Mouse (Mus musculus) monocyte, adult 2 months (primary cell): ENCODE data around the gene Cdc6.

ENCODE experiments used
- DNase-seq, 2 experiments: peaks; one replicate each; pipeline ENCODE4 v3.0.0; 2022; ENCODE audit warnings: low spot score in 2 of 2, low read depth in 1 of 2

The Cdc6 gene

DNA sequence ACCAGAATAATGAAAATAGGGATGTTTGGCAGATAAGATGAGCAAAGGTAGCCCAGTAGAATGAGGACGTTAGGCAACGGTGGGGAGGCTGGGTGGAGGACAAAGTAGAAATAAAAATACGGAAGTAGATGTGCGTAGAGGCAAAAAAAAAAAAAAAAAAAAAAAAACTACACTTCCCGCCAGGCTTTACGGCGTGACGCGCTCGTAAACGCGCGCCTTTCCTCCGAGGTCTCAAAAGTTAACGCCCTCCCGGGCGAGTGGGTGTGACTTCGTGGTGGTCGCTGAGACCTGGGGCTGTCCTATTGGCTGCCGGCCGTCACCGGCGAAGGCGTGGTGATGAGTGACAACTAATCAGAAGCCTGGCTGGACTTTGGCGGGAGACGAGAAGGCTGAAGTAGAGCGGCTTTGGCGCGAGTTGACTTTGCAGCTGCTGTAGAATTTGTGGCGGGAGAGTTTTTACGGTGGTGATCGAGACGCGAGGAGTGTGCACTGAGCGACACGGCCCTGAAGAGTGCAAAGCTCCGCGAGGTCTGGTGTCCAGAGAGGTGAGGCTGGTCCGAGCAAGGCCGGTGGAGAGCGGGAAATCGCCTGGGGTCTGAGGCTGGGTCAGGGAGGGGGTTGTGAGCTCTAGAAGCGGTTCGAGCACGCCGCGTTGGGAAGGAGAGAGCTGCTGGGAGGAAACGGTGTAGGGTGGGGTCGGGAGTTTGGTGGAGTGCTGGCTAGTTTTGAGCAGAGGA lies at the start of gene Cdc6:
Gene Cdc6, plus strand, starts transcription at position 365 of the 737 bp plus-strand sequence.
- DNase-seq, result peak; percentile 90 to 96

DNA sequence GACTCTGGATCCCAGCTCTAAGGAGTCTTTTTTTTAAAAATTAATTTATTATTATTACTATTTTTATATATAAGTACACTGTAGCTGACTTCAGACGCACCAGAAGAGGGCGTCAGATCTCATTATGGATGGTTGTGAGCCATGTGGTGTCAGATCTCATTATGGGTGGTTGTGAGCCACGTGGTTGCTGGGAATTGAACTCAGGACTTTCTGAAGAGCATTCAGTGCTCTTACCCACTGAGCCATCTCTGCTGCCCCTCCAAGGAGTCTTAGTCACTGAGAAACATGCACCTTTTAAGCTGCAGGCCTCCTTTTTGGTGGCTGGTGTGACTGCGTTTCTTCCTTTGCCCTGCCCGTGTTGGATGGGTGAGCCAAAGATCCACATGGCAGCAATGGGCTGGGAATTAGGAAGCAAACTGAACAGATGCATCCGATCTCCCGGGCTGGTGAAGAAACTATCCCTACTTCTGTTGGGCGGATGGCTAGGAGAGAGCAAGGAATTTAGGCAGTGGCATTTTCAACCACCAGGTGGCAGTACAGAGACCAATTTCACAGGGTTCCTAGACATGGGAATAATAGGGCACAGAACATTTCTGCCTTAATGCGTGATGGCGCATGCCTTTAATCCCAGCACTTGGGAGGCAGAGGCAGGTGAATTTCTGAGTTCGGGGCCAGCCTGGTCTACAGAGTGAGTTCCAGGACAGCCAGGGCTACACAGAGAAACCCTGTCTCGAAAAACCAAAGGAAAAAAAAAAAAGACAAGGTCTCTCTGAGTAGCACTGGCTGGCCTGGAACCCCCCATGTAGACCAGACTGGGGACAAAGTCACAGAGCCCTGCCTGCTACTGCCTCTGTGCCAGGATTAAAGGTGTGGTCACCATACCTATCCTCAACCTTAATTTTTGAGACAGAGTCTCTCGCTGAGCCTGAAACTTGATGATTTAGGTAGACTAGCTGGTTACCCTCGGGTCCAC lies 48.6 kb upstream of the Cdc6 start:
- DNase-seq, result peak; percentile 53 to 73

DNA sequence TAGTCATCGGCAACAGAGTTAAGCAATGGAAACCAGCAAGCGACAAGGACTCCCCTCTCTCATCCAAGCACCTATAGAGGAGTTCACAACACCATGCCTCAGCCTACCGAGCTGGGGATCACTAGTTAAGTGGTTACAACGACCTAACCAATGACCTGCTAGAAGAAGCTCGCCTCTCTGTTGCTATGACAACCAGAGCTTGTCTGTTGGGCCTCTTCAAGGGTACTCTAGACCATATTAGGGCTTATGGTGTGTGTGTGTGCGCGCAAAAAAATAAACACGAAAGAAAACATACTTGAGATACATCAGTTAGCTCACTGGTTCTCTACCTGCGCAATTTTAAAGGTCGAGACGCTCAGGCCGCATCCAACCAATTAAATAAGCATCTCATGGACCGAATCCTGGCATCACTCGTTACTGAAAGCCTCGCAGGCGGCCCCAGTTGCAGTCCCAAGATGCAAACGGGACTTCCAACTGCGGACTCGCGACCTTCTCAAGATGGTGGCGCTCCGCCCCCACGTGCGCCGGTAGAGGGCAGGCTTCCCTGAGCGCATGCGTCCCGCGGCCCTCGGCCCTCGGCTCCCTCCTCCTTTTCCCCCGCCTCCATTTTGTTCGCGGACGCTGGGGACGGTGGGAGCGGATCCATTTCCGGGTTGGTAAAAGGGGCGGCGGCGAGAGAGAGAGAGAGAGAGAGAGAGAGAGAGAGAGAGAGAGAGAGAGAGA lies 44.4 kb upstream of the Cdc6 start, which contains the start of gene Wipf2:
Gene Wipf2, plus strand, starts transcription at position 611 of the 723 bp plus-strand sequence.
- peak; percentile 87 to 93 for DNase-seq

DNA sequence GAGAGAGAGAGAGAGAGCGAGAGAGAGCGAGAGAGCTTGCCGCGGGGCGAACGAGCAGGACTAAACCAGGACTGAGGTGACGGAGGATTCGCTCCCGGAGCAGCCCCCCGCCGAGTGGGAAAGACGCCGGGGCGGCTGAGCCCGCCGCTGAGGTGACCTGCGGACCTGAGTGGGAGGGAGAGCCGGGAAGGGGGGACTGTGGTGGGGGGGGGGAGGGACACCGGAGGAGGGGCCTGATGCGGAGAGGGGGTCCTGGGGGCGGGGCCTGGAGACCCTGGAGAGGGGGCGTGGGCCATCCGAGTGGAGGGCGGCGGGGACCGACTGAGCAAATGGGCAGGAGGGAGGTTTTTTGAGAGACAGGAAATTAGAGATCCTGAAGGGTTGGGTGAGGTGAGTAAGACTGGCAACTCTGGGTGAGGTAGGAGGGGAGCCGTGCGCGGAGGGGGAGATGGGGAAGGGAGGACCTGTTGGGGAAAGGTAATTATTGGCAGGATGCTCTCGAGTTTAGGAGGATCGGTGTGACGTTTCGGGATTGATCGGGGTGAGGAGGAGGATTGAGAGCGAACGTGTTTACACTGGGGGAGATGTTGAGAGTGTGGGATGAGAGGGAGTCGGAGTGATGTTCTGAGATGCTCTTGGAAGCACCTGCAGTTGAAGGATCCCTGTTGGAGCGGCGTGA lies 43.7 kb upstream of the Cdc6 start:
- no peak for DNase-seq

DNA sequence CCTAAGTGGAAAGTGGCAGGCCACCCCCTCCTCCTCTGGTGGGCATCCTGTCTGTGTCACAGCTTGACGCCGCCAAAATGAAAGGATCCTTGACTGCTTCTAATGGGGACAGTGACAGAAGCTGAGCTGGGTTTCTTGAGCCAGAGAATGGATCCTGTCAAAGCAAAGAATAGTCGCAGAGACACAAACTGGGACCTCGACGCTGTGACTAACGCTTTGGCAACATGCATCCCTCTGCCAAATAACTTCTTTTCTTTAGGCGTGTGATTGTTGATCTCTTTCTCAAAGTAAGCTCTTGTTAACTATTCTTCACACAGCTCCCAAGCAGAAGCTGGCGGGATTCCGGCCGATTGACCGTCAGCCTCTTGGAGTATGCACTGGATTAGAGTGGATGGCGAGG lies 40.3 kb upstream of the Cdc6 start:
- DNase-seq, result no peak

DNA sequence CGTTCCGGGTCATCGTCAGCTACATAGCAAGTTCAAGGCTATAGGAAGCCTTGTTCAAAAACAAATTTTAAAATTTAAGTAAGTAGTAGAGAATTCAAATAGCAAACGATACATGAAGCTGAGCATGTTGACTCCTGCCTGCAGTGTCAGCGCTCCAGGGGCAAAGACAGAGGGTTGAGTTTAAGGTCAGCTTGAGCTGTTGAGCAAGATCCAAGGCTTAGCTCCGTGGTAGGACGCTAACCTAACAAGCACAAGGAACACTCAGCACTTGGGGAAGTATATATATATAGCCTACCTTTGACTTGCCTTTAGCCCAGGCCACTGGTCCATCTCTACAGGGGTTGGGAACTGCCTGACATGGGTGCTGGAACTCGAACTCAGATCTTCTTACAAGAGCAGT lies 37.7 kb upstream of the Cdc6 start:
- DNase-seq, result no peak

DNA sequence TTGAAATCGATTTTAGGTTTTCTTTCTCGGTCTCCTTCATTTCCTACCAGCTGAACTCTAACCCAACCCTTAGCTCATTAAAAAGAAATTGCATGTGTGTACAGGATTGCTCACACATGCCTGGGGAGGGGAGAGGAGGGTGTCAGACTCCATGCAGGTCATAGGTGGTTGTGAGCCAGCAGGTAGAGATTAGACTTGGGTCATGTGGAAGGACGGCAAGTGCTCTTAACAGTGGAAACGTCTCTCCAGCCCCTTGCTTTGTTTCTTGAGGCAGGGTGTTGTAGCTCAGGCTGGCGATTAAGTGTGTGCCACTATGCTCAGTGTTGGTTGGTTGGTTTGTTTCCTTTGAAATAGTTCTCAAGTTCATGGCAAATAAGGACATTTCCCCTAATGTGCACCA lies 36.8 kb upstream of the Cdc6 start:
- DNase-seq, result no peak

DNA sequence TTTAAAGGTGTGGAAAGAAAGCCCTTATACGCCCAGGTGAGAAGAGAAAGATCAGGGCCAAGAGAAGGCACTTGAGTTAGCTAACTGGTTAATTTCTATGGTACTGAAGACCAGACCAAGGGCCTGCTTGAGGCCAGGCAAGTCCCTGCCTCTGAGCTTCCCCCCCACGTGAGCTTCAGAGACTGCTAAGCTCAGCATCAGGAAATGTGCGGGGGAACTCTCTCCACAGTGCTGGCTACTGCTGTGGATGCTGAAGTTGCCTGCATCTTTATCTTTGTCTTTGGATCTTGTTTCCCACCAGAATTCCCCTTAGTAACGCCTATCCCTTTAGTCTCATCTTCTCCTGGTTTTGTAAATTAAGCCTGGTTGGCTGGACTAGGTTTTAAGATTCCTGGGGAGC lies 36.2 kb upstream of the Cdc6 start:
- no peak for DNase-seq

DNA sequence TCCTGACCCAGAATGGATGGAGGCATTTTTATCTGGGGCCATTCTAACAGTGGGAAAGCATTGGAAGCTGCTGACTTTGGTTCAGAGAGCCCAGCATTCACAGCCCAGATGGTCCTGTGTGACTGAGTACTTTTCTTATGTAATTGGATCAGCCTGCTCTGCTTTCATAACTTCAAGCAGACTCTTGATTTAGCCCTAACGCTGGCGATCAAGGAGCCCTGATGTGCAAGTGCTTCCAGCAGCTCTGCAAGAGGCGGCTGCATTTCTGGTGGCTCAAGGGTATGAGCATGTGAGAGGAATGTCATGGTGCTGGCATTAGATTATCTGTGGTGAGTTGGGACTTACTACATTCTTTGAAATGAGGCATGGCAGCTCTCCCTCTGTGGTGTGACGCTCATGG lies 35.6 kb upstream of the Cdc6 start:
- no peak for DNase-seq

DNA sequence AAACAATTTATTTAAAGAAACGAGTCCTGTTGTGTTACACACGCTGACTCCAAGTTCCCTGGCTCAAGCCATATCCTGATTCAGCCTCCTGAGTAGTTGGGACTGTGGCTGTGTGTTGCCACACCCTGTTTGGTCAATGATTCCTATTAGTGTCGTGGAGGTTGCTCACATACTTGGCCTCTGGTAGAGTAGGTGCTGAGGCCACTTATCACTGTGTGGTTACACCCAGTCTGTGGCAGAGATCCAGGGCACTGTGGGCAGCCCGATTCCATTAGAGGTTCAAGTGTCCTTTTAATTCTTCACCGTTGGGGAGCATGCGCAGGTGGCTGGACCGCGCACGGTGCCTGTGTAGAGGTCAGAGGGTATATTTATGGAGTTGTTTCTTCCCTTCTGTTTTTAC lies 33.7 kb upstream of the Cdc6 start:
- no peak for DNase-seq

DNA sequence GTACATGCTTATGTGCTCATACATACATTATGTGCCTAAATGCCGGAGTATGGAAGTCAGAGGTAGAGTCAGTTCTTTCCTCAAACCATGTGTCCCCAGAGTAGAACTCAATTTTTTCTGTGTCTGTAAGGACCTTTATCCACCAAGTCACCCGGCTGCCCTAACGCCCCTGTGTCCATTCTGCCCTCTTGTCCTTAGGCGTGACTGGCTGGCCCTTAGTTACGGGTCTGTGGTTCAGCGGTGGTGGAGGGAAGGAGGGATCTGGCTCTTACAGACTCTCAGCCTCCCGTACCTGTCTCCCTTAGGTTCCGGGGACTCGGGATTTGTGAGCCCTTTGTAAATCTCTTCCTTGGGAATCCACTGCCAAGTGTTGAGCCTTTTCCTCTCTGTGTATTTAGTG lies 30.6 kb upstream of the Cdc6 start:
- DNase-seq, result no peak

DNA sequence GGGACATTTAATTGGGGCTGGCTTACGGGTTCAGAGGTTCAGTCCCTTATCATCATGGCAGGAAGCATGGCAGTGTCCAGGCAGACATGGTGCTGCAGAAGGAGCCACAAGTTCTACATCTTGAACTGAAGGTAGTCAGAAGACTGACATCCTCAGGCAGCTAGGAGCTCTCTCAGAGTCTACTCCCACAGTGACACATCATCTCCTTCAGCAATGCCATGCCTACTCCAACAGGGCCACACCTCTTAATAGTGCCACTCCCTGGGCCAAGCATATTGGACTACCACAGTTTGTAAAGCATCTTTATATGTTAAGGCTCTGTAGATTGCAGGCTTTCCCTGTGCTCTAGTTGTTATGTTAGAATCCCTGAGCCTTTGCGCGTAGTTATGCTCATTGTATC lies 19.9 kb upstream of the Cdc6 start:
- no peak for DNase-seq

DNA sequence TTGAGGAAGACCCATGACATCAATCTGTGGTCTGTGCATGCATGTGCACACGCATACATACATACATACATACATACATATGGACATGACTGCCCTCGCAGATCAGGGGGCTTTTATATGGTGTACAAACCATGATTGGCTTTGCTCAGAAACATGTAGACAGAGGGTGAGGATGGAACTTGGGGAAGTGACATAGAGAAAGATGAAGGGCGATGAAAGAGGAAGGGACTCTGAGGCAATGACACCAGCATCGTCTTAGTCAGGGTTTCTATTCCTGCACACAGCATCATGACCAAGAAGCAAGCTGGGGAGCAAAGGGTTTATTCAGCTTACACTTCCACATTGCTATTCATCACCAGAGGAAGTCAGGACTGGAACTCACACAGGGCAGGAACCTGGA lies 18.5 kb upstream of the Cdc6 start:
- peak; percentile 11 to 34 for DNase-seq

DNA sequence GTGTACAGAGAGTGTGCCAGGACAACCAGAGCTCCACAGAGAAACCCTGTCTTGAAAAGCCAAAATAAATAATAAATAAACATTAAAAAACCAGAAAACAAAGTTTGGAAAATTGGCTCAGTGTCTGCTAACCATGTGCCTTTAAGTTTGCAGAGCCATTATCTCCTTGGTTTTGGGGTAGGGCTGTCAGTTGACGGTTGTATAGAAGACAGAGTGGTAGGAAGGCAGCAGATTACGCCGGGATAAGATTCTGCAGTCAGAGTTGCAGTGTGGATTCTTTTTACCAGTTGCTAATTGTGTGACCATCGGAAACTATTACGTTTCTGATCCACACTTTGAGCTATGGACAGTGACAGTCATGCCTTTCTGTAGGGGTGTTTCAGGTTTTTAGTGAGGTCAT lies 17.6 kb upstream of the Cdc6 start:
- no peak for DNase-seq

DNA sequence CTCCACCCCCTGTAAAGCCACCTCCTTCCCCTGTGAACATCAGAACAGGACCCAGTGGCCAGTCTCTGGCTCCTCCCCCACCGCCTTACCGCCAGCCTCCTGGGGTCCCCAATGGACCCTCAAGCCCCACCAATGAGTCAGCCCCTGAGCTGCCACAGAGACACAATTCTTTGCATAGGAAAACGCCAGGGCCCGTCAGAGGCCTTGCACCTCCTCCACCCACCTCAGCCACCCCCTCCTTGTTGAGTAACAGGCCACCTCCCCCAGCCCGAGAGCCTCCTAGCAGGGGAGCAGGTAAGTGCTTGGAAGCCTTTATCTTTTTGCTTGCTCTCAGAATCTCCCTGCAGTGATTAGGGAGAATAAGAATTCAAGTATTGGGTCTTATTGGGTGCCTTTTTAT lies 15.2 kb upstream of the Cdc6 start:
- no peak for DNase-seq

DNA sequence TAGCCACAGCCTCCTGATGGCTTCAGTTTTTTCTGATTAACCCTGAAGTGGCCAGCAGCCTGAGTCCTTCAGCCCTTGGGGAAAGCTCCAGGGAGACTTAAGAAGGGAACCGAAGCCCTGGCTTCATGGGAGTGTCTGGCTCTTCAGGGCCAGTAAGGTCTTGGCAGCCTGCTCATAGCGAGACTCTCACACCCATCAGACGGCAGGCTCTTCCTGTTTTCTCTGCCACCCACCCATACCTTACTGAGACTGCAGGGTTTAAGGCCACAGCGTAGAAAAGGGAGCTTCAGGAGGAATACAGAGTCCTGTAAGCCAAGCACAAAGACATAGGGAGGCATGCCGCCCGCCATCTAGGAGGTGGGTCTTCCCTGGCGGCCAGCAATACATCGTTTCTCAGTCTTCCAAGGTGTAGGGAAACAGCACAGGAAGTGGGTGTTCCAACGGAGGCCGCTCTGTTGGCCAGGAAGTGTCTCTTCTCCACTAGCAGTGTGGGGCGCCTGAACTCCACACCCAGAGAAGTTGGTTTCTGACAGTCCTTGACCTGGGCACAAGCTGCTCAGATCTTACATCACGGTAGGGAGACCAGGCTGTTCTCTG lies 7.0 kb upstream of the Cdc6 start:
- peak in 1 of 2 experiments; percentile 25 for DNase-seq

DNA sequence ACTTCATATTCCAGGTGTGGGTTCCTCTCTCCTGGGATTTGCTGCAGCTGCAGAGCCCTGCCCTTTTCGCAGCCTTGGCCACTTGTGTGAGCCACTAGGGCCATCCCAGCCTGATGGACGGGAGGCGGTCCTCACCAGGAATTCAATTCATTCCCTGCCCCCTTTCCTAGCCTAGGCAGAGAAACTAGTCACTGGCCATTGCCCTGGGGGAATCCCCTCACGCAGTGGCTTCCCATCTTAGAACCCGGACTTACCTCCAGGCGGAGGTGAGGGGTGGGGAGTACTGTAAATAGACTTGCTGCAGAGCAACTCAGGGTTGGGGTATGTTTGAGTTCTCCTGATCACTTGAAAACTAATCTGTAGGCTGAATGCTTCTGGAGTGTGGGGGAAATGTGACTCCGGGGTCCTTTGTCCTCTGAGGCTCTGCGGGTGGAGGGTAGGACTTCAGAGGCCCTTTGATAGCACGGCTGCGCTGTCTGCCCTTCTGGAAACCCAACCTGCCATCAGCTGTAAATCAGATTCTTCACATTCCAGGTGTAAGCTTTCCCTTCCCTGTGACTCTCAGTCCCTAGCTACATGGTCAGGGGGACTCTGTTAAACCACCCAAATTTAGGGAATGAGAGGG lies 4.9 kb upstream of the Cdc6 start:
- DNase-seq, result no peak

DNA sequence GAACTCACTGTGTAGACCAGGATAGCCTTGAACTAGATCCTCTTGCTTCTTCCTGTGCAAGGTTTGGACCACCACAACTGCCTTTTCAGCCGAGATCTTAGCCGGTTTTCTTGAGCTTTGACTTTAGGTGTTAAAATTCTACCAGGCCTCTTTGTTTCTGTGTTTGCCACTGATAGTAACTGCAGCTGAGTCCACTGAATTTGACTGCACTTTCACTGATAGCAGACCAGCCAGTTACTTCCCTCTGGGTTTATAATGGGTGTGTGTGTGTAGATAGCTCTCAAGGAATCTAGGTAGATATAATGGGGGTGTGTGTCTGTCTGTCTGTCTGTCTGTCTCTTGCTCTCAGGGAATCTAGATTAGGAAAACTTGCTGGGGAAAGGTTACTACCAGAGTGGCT lies 3.0 kb upstream of the Cdc6 start:
- no peak for DNase-seq

DNA sequence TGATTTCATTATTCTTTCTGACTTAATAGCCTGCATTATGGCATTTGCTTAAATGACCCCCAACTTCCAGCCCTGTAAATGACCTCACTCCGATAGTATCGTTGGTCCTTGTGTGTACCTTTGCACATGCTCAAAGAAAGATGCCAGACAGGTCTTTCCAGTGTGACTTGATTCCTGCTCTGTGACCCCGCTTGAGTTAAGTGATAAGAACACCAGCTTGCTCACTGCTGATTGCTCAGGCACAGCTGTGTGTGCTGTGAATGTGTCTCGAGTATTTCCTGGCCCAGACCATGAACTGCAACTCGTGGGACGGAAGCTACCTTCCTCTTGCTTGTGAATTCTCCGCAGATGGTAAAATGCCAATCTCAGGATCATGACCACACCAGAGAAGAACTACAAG lies 2.6 kb upstream of the Cdc6 start:
- no peak for DNase-seq

DNA sequence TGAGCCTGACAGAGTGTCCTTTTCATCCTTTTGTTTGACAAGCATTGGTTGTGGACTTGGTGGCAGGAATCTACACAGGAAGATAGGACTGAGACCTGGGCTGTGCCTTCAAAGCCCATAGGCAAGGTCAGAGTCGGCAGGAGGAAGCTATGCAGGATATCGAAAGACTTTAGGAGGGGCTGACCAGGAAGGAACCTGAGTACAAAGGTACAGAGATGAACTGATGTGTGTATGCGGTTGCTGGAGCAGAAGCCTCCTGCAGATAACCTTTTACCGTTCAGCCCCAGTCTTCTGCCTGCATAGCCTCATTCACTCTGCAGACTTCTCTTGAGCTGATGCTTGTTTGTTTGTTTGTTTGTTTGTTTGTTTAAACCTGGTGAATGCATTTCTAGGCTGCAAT lies 2.0 kb upstream of the Cdc6 start:
- no peak for DNase-seq
